Mouse (Mus musculus): Measurements from ENCODE around the gene Ror1.

Ror1 gene

DNA sequence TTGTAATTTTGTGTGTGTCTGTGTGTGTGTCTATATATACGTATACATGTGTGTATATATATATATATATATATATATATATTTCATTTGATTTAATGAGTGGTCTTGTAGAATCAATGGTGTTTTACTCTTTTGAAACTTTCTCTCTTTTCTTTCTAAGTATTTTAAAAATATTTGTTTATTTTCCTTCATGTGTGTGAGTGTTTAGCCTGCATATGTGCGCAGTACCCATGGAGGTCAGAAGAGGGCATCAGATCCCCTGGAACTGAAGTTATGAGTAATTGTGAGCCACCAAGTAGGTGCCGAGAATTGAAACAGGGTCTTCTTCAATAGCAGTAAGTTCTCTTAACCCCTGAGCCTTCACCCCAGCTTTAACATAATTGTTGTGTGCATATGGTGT lies 20.8 kb downstream of the Ror1 start:
- no peak for DNase-seq (ENCODE audit: low read depth, low spot score)

DNA sequence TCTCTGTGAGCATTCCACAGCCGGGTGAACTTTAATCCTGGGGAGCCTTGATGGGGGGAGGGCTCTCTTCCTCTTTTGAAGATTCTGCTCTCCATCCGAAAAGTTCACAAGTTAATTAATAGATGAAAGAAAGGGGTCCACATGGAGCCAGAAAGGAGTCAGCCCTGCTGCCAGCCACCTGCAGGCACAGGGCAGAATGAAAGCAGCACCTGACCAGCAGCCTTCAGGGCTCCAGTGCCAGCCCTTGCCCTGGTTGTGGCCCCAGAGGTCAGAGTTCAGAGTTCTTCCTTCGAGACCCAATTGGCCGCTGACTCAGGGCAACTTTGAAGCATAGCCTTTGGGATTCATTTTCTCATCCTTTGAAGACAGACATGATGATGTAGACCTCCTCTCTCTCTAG lies 23.1 kb downstream of the Ror1 start:
- no peak for DNase-seq (ENCODE audit: low read depth, low spot score)

- DNase-seq (ENCODE audit: low read depth, low spot score), result no peak
Measured at GRCm38 (mm10) chr4:100119431-100119830, 23.8 kb downstream of the Ror1 start.

- DNase-seq (ENCODE audit: low read depth, low spot score), result no peak
Measured at GRCm38 (mm10) chr4:100120547-100120946, 25.0 kb downstream of the Ror1 start.

DNA sequence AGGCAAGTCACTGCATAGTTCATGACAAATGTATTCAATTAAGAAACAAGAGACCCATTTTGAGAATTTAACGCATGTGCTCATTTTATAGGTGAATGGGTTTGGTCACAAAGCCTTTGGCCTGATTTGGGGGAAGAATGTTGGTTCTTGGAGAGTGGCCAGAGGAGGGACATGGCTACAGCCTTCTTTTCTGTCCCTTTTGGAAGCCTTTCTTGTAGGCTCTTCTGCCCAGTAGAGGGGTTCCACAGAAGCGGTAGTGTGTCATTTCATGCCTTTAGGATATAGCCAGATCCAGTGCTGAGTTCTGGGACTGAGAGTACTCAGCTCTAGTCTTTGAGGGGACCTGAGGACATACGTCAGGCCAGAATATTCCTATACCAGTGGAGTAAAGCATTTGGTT lies 26.8 kb downstream of the Ror1 start:
- DNase-seq (ENCODE audit: low read depth, low spot score), result no peak

DNA sequence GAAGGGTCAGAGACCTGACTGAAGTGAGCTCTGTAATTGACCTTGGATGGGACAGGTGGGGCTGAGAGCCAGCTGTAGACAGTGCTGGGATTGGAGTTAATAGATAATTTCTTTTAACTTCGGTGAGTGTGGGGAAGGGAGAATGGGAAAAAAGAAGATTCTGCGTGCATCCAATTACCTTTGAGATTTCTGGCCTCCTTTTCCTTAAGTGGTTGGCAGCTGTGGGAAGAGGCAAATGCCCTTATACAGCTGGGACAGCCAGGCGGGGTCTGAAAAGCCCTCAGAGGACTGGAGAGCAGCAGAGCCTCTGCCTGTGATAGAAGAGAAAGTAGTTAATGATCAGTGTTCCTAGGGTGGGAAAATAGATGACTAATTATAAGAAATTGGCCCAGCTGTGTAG lies 27.9 kb downstream of the Ror1 start:
- DNase-seq (ENCODE audit: low read depth, low spot score), result no peak

- DNase-seq (ENCODE audit: low read depth, low spot score), result no peak
Measured at GRCm38 (mm10) chr4:100124056-100124455, 28.5 kb downstream of the Ror1 start.

DNA sequence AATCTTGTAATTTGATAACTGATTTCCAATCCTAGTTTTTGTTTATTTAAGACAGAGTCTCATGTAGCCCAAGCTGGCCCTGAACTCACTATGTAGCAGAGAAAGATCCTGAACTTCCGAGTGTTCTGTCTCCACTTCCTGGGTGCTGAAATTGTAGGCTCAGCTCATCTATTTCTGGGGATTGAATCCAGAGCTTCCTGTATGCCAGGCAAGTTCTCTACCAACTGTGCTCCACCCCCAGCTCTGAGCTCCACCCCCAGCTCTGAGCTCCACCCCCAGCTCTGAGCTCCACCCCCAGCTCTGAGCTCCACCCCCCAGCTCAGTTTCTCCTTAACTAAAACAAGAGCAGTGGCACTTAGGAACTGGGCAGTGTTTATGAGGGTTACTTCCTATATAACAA lies 29.3 kb downstream of the Ror1 start:
- DNase-seq (ENCODE audit: low read depth, low spot score), result no peak

DNA sequence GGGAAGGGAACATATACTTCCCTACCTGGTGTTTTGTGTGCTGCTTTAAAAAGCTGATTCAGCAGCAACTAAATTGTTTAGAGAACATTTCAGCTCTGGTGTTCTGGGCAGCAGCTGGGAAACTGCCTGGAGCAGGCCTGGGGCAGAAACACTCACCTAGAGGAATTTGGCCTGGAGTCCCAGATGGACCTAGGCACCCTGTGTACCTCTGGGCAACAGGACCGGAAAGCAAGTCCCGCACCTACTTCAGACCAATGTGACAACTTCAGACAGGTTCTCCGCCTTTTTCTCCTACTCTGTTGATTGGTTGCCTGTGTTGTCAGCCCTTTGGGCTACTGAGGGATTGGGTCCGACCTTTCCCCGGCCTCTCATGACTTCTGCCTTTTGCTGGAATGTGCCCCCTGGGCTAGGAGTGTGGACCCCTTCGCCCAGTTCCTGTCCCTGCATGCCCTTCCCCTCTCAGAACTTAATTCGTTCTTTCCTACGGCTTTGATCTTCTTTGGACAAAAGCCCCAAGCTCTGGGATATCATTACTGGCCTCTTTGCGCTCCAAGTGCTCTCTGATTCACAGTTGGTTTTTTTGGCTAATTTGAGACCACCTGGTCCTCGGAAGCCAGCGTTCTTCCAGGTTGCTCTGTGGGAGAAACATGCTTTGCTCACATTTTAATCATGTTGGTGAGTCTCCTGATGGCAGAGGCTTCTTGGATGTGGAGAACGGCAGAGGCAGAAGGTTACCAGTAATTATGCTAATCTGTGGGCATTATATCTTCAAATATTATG lies 31.1 kb downstream of the Ror1 start:
- no peak for DNase-seq (ENCODE audit: low read depth, low spot score)

- no peak for DNase-seq (ENCODE audit: low read depth, low spot score)
Measured at GRCm38 (mm10) chr4:100128026-100128922, 32.7 kb downstream of the Ror1 start.

- no peak for DNase-seq (ENCODE audit: low read depth, low spot score)
Measured at GRCm38 (mm10) chr4:100129201-100129600, 33.6 kb downstream of the Ror1 start.

DNA sequence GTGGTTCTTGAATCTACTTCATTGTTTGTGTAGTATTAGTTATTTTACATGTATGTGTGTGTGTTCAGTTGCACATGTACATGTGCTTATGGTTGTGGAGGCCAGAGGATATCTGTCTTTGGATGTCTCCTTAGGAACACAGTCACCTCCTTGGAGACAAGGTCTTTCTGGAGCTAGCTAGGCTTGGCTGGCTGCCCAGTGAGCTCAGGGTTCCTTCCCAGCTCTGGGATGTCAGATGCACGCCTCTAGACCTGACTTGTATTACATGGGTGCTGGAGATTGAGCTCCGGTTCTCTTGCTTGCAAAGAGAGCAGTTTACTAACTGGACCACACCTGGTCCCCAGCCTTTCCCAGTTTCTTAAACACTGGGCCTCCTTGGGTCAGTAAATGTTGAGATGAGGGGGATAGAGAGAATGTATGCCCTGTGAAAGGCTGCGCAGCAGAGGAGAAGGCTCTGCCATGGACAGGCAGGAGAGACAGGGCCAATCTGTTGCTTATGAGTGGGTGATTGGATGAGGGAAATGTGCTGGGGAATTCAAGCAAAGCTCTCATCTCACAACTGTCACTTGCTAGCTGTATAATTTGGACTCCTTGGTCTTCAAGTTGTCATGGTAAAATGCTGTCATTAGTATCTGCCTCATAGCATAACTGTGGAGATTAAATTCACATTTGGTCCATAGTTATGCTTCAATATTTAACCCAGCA lies 35.3 kb downstream of the Ror1 start:
- no peak for DNase-seq (ENCODE audit: low read depth, low spot score)

DNA sequence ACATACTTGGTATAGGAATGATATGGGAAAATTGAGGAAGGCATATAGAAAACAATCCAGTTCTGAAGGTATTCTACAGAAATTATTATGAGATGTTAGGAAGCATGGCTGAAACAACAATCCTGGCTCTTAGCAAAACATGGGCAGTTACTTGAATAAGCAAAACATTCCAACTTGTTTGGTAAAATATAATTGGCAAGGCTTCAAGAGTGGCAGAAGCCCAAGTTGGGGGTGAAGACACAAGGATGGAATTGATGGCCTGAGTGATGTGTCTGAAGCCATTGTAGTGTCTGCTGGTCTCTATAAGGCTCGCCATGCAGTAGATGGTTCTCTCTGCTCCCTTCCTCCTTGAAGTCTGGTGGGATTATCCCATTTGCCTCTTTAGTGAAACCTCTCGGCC lies 35.9 kb downstream of the Ror1 start:
- DNase-seq (ENCODE audit: low read depth, low spot score), result no peak

DNA sequence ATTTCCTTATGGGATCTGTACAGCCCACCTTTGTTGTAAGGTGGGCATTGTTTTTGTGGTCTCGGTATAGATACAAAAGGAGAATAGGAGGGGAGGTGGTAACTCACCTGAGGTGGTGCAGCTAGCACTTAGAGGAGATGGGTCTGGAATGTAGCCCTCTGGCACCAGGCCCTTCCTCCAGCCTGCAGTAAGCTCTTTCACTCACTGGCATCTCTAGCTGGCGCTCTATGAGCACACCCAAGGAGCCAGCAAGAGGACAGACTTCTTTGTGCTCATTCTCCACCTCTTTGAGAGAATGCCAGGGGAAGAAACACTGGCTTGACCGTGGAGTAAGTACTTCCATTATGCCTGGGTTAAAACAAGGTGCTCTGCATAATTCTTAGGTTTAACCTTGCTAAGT lies 36.7 kb downstream of the Ror1 start:
- no peak for DNase-seq (ENCODE audit: low read depth, low spot score)

DNA sequence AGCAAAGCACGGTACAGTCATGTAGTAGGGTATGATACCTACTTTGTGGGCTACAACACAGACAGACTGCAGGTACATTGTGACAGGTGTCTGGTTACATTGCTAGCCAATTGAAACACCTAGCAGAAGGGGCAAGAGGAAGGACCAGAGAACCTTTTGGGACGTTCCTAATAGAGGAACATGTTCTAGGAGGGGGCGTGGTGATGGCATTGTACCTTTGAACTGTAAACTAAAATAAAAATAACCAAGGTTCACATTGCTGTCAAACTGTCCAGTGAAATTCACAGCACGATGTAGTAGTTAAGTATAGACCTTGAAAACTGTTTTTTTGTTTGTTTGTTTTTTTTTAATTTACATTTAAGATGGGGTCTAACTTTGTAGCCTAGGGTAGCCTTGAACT lies 40.5 kb downstream of the Ror1 start:
- no peak for DNase-seq (ENCODE audit: low read depth, low spot score)

- no peak for DNase-seq (ENCODE audit: low read depth, low spot score)
Measured at GRCm38 (mm10) chr4:100137102-100137835, 41.7 kb downstream of the Ror1 start.

DNA sequence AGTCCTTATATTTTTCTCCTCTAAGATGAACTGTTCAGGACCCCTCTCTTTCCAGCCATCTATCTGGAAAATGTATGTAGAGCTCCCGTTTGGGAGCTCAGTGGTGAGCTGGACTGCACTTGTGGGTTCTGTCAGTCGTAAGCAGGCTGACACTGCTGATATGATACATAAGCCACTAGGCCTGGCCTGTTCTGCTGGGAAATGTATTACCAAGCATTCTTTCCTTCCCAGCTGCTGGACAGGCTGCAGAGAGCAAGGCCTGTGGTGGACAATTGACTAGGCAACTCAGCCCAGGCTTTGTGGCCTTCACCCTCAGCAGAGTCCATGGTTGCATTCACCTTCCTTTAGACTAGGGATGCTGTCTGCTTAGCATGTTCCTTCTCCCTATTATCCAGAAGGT lies 46.0 kb downstream of the Ror1 start:
- DNase-seq (ENCODE audit: low read depth, low spot score), result no peak

DNA sequence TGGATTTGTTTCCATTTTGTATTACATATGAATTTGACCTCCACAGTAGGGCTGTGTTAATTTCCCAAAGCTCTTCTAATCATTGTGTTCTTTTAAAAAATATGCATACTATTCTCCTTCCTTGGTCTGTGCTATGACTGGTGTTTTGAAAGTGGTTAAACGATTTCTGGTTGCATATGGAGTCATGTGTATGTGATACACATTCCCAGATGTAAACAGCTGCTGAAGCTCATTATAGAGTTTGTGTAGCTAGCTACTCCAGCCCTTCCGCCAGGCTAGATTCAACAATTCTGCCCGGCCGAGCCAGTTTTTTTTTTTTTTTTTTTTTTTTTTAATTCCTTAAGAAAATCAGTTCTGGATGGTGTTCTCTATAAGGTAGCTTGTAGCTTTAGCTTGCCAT lies 49.2 kb downstream of the Ror1 start:
- DNase-seq (ENCODE audit: low read depth, low spot score), result no peak

DNA sequence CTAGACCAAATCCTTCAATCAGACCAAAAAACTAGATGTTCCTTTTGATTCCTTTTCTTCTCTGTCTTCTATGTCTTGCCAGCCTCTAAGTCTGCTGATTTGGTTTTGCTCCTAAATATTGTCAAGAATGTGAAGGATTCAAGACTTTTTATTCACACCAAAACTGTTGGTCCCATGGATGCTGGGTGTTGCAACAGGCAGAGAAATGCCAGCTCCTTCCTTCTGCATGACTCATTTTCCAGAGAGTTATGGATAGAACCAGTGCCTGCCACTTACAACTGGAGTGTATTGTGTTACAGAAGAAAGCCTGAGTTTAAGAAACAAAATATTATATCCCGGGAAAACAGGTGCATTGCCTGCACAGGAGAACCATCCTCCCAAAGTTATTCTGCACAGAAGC lies 55.2 kb downstream of the Ror1 start:
- no peak for DNase-seq (ENCODE audit: low read depth, low spot score)

DNA sequence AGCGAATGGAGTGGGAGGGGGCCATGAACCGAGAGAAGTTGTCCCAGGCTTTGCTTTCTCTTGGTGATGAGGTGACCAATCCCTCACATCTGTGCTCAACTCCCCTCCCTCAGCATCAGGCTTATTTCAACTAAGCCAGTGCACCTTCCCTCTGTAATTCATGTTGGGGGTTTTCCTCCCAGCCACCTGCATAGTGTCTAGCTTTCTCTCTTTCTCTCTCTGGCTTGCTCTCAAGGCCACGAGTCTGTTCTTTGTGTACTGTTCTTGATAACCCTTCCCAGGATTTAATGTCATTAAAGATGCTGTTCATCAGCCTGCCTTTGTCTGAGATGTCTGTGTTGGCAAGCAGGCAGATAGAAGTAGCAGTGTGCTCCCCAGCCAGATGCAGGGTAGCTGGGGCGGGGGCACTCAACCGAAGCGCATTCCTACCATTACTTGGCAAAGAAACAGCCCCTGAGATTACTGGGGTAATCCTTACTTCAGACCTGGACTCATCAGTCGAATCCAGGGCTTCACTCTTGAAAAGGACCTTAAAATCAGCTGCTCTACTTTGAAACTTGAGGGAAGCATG lies 59.1 kb downstream of the Ror1 start:
- no peak for DNase-seq (ENCODE audit: low read depth, low spot score)

DNA sequence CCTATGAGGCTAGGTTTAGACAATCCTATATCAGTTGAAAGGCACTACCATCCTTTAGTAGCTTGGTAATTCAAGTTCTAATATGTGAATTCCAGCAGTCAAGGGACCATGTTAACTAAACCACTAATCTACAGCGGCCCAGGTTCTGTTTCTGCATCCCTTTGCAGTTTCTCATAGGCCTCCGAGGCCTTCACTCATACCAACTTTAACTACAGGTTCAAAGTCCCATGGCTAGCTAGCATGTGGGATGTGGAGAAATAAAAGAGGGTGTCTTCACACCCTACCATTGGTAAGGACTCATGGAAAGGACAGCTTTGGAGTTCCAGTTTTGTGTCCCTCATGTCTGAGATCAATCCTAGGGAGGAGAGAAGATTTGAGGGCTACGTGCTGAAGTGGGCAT lies 60.1 kb downstream of the Ror1 start:
- DNase-seq (ENCODE audit: low read depth, low spot score), result no peak

Measured in CD4-positive helper T cell, adult 2 months (primary cell).